Mouse (Mus musculus): Measurements from ENCODE around the gene Fam169a.
"Not testable (repeated sequence)": the region's sequence is repeated elsewhere in the genome, so short reads cannot be mapped to it uniquely, and the experiment has no call there.

Gene Fam169a

GRCm38 (mm10) chr13:97066649-97067550, at the start of gene Fam169a:
Gene Fam169a, plus strand, starts transcription at chr13:97067286.
- no peak for DNase-seq (ENCODE audit: low spot score)

- no peak for DNase-seq (ENCODE audit: low spot score)
These were observed 49.4 kb upstream of the Fam169a start for GRCm38 (mm10) chr13:97017711-97018110.

- DNase-seq (ENCODE audit: low spot score) = no peak
These were observed 47.0 kb upstream of the Fam169a start for GRCm38 (mm10) chr13:97020122-97020521.

- no peak for DNase-seq (ENCODE audit: low spot score)
These were observed 45.2 kb upstream of the Fam169a start for GRCm38 (mm10) chr13:97021906-97022305.

GRCm38 (mm10) chr13:97030075-97030474, 37.0 kb upstream of the Fam169a start:
- no peak for DNase-seq (ENCODE audit: low spot score)

GRCm38 (mm10) chr13:97034262-97034661, 32.8 kb upstream of the Fam169a start, which contains the start of gene 1700029F12Rik:
Gene 1700029F12Rik, minus strand, starts transcription at chr13:97034362.
- no peak for DNase-seq (ENCODE audit: low spot score)

GRCm38 (mm10) chr13:97051158-97051557, 15.9 kb upstream of the Fam169a start:
- DNase-seq (ENCODE audit: low spot score) = no peak

GRCm38 (mm10) chr13:97052667-97053066, 14.4 kb upstream of the Fam169a start:
- peak; percentile 40 for DNase-seq (ENCODE audit: low spot score)

- peak; percentile 34 for DNase-seq (ENCODE audit: low spot score)
These were observed 13.2 kb upstream of the Fam169a start for GRCm38 (mm10) chr13:97053844-97054243.

GRCm38 (mm10) chr13:97057817-97058216, 9.3 kb upstream of the Fam169a start:
- no peak for DNase-seq (ENCODE audit: low spot score)

- no peak for DNase-seq (ENCODE audit: low spot score)
These were observed 7.3 kb upstream of the Fam169a start for GRCm38 (mm10) chr13:97059746-97060145.

- no peak for DNase-seq (ENCODE audit: low spot score)
These were observed 6.8 kb upstream of the Fam169a start for GRCm38 (mm10) chr13:97060331-97060730.

GRCm38 (mm10) chr13:97062151-97062550, 4.9 kb upstream of the Fam169a start:
- no peak for DNase-seq (ENCODE audit: low spot score)

GRCm38 (mm10) chr13:97063431-97063830, 3.7 kb upstream of the Fam169a start:
- no peak for DNase-seq (ENCODE audit: low spot score)

GRCm38 (mm10) chr13:97064413-97064812, 2.7 kb upstream of the Fam169a start:
- DNase-seq (ENCODE audit: low spot score) = no peak

GRCm38 (mm10) chr13:97064844-97065621, 2.1 kb upstream of the Fam169a start:
- not testable (repeated sequence) for DNase-seq (ENCODE audit: low spot score)

GRCm38 (mm10) chr13:97067691-97068090, 605 bp downstream of the Fam169a start:
- DNase-seq (ENCODE audit: low spot score) = no peak

GRCm38 (mm10) chr13:97068151-97068550, 1.1 kb downstream of the Fam169a start:
- DNase-seq (ENCODE audit: low spot score) = no peak

- DNase-seq (ENCODE audit: low spot score) = no peak
These were observed 4.0 kb downstream of the Fam169a start for GRCm38 (mm10) chr13:97070931-97071625.

- no peak for DNase-seq (ENCODE audit: low spot score)
These were observed 4.6 kb downstream of the Fam169a start for GRCm38 (mm10) chr13:97071626-97072241.

GRCm38 (mm10) chr13:97073497-97073896, 6.4 kb downstream of the Fam169a start:
- no peak for DNase-seq (ENCODE audit: low spot score)

- no peak for DNase-seq (ENCODE audit: low spot score)
These were observed 10.5 kb downstream of the Fam169a start for GRCm38 (mm10) chr13:97077556-97077955.
